Mouse (Mus musculus): ENCODE measurements around the gene Arfgef2. TPM values are rescaled to one million over a fixed set of nuclear protein-coding genes. Genes with fewer than 3 reads are reported as not detected.

Gene Arfgef2
- total and polyA plus RNA-seq, 3 experiments: 9.2 to 18.7 (median 11.2) TPM

GRCm38 (mm10) chr2:166809499-166809898 is 4.1 kb downstream of the Arfgef2 start:
- no peak for TF ChIP-seq TCF12 (IDR thresholded peaks at IDR 0.05; ENCODE audit: low read depth, low read length)
- no peak for TF ChIP-seq UBTF (IDR thresholded peaks at IDR 0.05; ENCODE audit: low read depth, low read length)
- no peak for TF ChIP-seq E2F4 (IDR thresholded peaks at IDR 0.05; ENCODE audit: insufficient replicate concordance, low read depth, low read length)
- TF ChIP-seq MXI1 (IDR thresholded peaks at IDR 0.05; ENCODE audit: low read depth, low read length): no peak
- TF ChIP-seq ZKSCAN1 (IDR thresholded peaks at IDR 0.05; ENCODE audit: borderline replicate concordance, low read depth, low read length): no peak
- no peak for TF ChIP-seq CHD1 (IDR thresholded peaks at IDR 0.05; ENCODE audit: low read depth, low read length)
- TF ChIP-seq MYC (IDR thresholded peaks at IDR 0.05; ENCODE audit: low read depth, low read length): no peak
- no peak for TF ChIP-seq MAX (IDR thresholded peaks at IDR 0.05; ENCODE audit: low read length)
- TF ChIP-seq CTCF (conservative IDR thresholded peaks at IDR 0.05 in 1 of 2, IDR thresholded peaks at IDR 0.05 in 1 of 2; ENCODE audit: low read depth in 2 of 2, low read length in 2 of 2): no peak
- no peak for TF ChIP-seq IRF4 (IDR thresholded peaks at IDR 0.05; ENCODE audit: low read depth, low read length)
- no peak for TF ChIP-seq MEF2A (IDR thresholded peaks at IDR 0.05; ENCODE audit: borderline replicate concordance, low read depth, low read length)
- TF ChIP-seq SIN3A (IDR thresholded peaks at IDR 0.05; ENCODE audit: low read length): no peak
- TF ChIP-seq USF2 (conservative IDR thresholded peaks at IDR 0.05; ENCODE audit: low read depth, low read length): no peak
- no peak for TF ChIP-seq HCFC1 (IDR thresholded peaks at IDR 0.05; ENCODE audit: low read depth, low read length)
- TF ChIP-seq MAZ (IDR thresholded peaks at IDR 0.05; ENCODE audit: low read depth, low read length): no peak
- TF ChIP-seq ZC3H11A (IDR thresholded peaks at IDR 0.05; ENCODE audit: low read depth, low read length): no peak
- no peak for TF ChIP-seq ZMIZ1 (IDR thresholded peaks at IDR 0.05; ENCODE audit: low read depth, low read length)
- no peak for TF ChIP-seq ETS1 (conservative IDR thresholded peaks at IDR 0.05; ENCODE audit: low read depth, low read length)
- no peak for DNase-seq (ENCODE audit: extremely low read depth)
- Histone ChIP-seq H3K4me3 (replicated peaks in 1 of 3; ENCODE audit: low read depth in 2 of 3, low read length in 2 of 3, poor library complexity in 1 of 3) (no peak overlapping the region), H3K4me2 (ENCODE audit: insufficient read depth, low read depth, poor library complexity, severe bottlenecking) (no peak overlapping the region), H3K27me3 (replicated peaks) (no peaks in the 10 kb centered on the region), H3K27ac (ENCODE audit: insufficient read depth, low read depth) (no peak overlapping the region), H3K4me1 (ENCODE audit: control insufficient read depth in 1 of 2, insufficient read depth in 2 of 2) (peaks cover 0 to 27% of the 10 kb centered on the region in 2 experiments; a peak in 3 of 4 replicates), H3K9ac (ENCODE audit: insufficient read depth, low read depth) (no peak overlapping the region), H3K79me2 (replicated peaks; ENCODE audit: control insufficient read depth, extremely low read depth, insufficient read depth, poor library complexity, severe bottlenecking) (peaks cover 9% of the 10 kb centered on the region; the same call in 1 of the 2 replicates), H3K36me3 (replicated peaks in 1 of 2; ENCODE audit: control insufficient read depth in 1 of 2, insufficient read depth in 1 of 2, low read length in 1 of 2) (peaks cover 0 to 14% of the 10 kb centered on the region in 2 experiments), H3K9me3 (replicated peaks; ENCODE audit: low read length) (peaks cover 6% of the 10 kb centered on the region)
- in situ Hi-C loops (cut with MboI; ENCODE audit: low pct_ligation_motif_present, low pct_unique_long_range_greater_than_20kb, low sequenced_read_pairs) (no loop called here), dilution Hi-C loops (cut with MboI; ENCODE audit: extremely low pct_ligation_motif_present, extremely low pct_unique_long_range_greater_than_20kb, low sequenced_read_pairs) (no loop called here)

GRCm38 (mm10) chr2:166810821-166811220 is 5.4 kb downstream of the Arfgef2 start:
- no peak for DNase-seq (ENCODE audit: extremely low read depth)
- dilution Hi-C loops (cut with MboI; ENCODE audit: extremely low pct_ligation_motif_present, extremely low pct_unique_long_range_greater_than_20kb, low sequenced_read_pairs): no loop called here
- in situ Hi-C loops (cut with MboI; ENCODE audit: low pct_ligation_motif_present, low pct_unique_long_range_greater_than_20kb, low sequenced_read_pairs): no loop called here

More at GRCm38 (mm10) chr2:166810821-166811220, 5.4 kb downstream of the Arfgef2 start:
- H3K9me3 ChIP-seq (replicated peaks; ENCODE audit: low read length): peaks cover 6% of the 10 kb centered on the region
- peaks cover 9% of the 10 kb centered on the region; the same call in 1 of the 2 replicates for H3K79me2 ChIP-seq (replicated peaks; ENCODE audit: control insufficient read depth, extremely low read depth, insufficient read depth, poor library complexity, severe bottlenecking)
- no peak for TF ChIP-seq ZNF384 (IDR thresholded peaks at IDR 0.05; ENCODE audit: low read depth, low read length)
- no peak for TF ChIP-seq KAT2A (IDR thresholded peaks at IDR 0.05; ENCODE audit: insufficient replicate concordance, low read length)
- no peak for TF ChIP-seq JUN (IDR thresholded peaks at IDR 0.05; ENCODE audit: insufficient read depth, low read depth, low read length)
- TF ChIP-seq RCOR1 (conservative IDR thresholded peaks at IDR 0.05; ENCODE audit: low read depth, low read length): no peak
- no peak for TF ChIP-seq MAFK (IDR thresholded peaks at IDR 0.05; ENCODE audit: insufficient replicate concordance, low read length)
- no peak for TF ChIP-seq ELF1 (IDR thresholded peaks at IDR 0.05; ENCODE audit: low read depth, low read length)
- no peak for TF ChIP-seq CHD2 (IDR thresholded peaks at IDR 0.05; ENCODE audit: low read length)
- no peak for TF ChIP-seq HCFC1 (IDR thresholded peaks at IDR 0.05; ENCODE audit: low read depth, low read length)
- TF ChIP-seq JUND (conservative IDR thresholded peaks at IDR 0.05; ENCODE audit: low read depth, low read length): no peak
- no peak for TF ChIP-seq PAX5 (IDR thresholded peaks at IDR 0.05; ENCODE audit: low read length)
- TF ChIP-seq MYC (IDR thresholded peaks at IDR 0.05; ENCODE audit: low read depth, low read length): no peak
- no peak for TF ChIP-seq MEF2A (IDR thresholded peaks at IDR 0.05; ENCODE audit: borderline replicate concordance, low read depth, low read length)
- no peak for TF ChIP-seq POLR2A (IDR thresholded peaks at IDR 0.05; ENCODE audit: low read depth, low read length)
- TF ChIP-seq ZKSCAN1 (IDR thresholded peaks at IDR 0.05; ENCODE audit: borderline replicate concordance, low read depth, low read length): no peak
- TF ChIP-seq TCF12 (IDR thresholded peaks at IDR 0.05; ENCODE audit: low read depth, low read length): no peak
- no peak overlapping the region for H3K4me3 ChIP-seq (replicated peaks in 1 of 3; ENCODE audit: low read depth in 2 of 3, low read length in 2 of 3, poor library complexity in 1 of 3)
- H3K9ac ChIP-seq (ENCODE audit: insufficient read depth, low read depth): no peak overlapping the region
- peaks cover 0 to 25% of the 10 kb centered on the region in 2 experiments; a peak in 3 of 4 replicates for H3K4me1 ChIP-seq (ENCODE audit: control insufficient read depth in 1 of 2, insufficient read depth in 2 of 2)
- peaks cover 0 to 14% of the 10 kb centered on the region in 2 experiments for H3K36me3 ChIP-seq (replicated peaks in 1 of 2; ENCODE audit: control insufficient read depth in 1 of 2, insufficient read depth in 1 of 2, low read length in 1 of 2)
- no peak overlapping the region for H3K4me2 ChIP-seq (ENCODE audit: insufficient read depth, low read depth, poor library complexity, severe bottlenecking)
- no peaks in the 10 kb centered on the region for H3K27me3 ChIP-seq (replicated peaks)
- no peak overlapping the region for H3K27ac ChIP-seq (ENCODE audit: insufficient read depth, low read depth)
